Mouse (Mus musculus) A20 (cell line): ENCODE measurements around the gene Adgrg3.
A peak's percentile ranks its signal among the peaks of the same experiment; 100 is the strongest.

Source experiments
- DNase-seq: peaks from one replicate; pipeline ENCODE4 v3.0.0-alpha.2; 2011; ENCODE audit warnings: low read depth, low spot score

Gene Adgrg3

GRCm38 (mm10) chr8:94992996-94993724, 24.3 kb upstream of the Adgrg3 start:
- DNase-seq = no peak

DNA sequence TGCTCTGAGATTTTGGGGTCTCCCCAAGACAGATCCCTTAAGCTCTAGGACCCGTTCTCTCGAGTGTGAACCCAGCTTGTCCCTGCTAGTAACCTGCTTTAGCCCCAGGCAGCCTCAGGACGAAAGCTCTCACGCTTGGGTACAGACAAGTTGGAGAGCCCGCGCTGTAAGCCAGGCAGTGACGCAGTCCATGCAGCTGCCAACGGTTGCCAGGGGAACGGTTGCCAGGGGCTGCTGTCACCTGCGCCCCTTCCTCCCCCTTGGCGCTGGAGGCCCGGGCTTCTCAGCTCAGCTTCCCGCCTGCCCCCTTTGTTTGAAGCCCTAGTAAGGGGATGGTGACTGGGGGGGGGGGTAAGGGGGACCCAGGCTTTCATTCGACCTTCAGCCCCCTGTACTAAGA, 23.5 kb upstream of the Adgrg3 start:
- no peak for DNase-seq

DNA sequence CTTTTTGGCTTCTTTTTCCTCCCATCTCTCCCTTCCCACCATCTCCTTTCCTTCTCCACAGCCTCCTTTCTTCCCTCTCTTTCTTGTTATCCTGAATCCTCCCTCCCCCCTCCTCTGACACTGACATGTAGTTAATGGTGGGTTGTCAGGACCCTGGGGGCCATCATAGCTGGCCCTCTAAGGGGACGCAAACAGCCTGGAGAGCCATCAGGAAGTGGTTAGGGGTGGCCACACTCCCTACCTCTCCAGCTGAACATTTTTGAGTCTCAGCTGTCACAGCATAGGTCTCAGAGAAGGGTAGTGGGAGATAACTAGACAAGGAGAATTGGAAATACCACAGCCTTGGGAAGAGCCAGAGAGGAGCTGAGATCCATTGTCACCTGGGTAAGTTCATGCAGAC, 23.0 kb upstream of the Adgrg3 start:
- no peak for DNase-seq

DNA sequence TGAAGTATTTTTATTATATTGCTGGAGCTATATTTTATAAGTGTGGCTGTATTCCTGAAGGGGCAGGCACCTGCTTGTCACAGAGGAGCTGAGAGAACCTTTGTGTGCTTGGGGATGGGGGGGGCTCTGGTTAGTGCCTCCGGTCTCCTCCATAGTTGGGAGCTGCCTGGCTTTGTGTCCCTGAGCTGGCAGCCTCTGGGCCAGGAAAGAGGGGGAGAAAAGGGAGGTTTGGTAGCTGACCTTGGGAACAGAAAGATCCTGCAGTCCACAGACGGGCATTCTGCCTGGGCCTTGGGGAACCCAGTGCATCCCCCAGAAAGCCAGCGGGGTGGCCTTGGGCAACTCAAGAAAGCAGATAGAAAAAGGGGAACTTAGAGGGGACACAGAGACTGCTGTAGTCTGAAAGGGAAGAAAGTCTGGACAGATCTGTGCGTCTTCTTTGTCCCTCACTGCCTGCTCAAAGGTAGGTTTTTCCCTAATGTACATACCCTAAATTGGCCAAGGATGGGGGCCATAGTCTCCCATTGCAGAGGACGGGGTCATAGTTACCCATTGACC, 22.1 kb upstream of the Adgrg3 start:
- peak; percentile 15 for DNase-seq

GRCm38 (mm10) chr8:94996037-94996436, 21.5 kb upstream of the Adgrg3 start:
- no peak for DNase-seq

GRCm38 (mm10) chr8:94996899-94997856, 20.3 kb upstream of the Adgrg3 start:
- DNase-seq = no peak

DNA sequence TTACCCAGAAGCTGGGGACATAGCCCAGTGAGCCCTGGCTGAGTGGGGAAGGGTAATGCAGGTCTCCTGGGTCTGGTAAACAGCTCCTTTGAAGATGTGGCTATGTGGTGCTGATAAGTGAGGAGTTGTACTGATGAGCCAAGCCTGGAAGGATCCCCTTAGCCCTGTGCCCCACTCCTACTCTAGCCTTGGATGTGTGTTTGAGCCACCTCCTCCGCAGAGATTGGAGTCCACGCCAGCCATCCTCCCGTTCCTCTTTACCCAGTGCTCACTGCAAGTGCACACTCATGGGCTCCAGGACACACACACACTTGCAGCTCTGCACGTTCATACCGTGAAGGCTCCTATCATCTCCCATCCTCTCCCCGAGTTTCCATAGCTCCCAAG, 19.6 kb upstream of the Adgrg3 start:
- DNase-seq = no peak

DNA sequence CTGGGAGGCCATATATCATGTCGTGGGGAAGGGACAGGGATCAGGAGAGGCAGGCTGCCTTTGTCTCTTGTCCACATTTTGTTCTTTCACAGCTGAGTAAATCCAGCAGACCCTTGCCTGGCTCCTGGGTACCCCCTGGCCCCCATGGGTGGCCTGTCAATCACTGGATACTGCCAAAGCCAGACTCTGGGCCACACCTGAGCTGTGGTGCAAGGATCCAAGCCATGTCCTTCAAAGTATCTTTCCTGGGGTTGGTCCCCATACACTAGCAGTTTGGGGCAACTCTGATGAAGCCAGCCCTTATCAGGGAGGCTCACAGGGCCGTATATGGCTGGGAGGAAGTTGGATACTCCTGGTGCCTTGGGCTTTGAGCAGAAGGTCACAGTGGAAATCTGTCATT, 19.1 kb upstream of the Adgrg3 start:
- no peak for DNase-seq

DNA sequence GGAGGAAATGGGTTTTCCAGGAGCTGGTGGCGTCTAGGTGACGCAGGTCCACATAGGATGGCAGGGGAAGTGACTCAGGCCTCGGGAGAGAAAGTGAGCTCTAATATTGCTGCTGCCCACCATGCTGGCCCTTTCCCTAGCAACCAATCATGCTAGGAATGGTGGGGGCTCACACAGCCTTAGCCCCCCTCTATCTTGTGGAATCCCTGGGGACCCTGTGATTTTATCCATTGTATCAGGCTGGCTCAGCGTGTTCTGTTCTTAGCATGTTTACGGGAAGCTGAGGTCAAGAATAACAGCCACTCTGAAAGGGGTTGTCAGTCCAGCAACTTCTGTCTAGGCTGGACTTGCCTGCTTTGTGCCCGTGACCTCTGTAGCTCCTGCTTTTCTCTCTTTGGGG, 18.5 kb upstream of the Adgrg3 start:
- DNase-seq = no peak

GRCm38 (mm10) chr8:94999956-95000355, 17.5 kb upstream of the Adgrg3 start:
- no peak for DNase-seq

DNA sequence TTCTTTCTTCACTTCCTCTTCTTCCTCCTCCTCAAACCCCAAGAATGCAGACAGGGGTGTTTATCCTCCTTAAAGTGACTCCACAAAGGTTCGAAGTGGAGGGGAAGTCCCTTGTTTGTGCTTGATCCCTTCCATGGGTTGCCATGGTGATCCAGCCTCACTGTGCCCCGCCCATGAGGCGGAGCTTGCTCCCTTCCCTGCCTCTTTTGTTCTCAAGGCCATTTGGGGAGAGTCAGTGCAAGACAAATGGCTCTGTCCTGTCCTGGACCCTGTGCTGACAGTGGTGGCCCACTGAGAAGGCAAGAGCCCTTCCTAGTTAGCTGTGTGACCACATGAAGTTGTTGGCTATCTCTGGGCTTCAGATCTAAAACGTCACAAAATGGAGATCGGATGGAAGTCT, 16.8 kb upstream of the Adgrg3 start:
- DNase-seq = peak; percentile 35

DNA sequence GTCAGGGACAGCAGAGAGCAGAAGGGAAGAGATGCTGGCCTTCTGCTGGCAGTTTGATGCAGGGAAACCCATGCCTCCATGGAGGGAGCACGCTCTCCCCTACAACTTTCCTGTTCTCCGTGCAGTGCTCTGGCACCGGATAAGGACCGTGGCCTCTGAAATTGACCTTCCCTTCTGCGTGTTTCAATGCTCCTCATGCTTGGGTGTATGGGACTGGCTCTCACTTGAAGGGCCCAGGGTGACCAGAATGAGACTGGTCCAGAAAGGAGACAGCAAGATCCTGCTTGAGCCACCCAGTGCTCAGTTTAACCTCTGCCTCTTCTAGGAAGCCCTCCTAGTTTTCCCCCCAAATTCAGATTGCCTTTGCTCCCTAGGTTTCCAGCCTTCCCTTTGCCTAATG, 16.3 kb upstream of the Adgrg3 start:
- DNase-seq = no peak

DNA sequence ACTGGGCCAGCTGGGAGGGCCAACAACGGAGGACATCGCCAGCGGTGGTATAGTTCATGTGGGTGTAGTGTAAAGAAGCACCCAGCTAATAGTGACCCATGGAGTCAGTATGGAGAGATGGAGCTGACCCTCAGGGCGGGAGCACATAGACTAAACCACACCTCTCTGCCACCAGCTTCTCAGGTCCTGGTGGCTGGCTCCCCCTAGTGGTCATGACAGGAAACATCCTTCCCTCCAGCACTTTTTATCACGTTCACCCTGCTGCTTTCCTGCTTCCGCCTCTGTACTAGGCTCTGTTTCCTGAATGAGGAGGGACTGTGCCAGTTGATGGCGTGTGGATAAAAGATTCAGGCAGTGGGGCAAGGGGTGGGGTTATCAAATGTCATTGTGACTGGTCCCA, 15.8 kb upstream of the Adgrg3 start:
- DNase-seq = peak; percentile 80

- no peak for DNase-seq
Observed at GRCm38 (mm10) chr8:95002089-95002655, 15.3 kb upstream of the Adgrg3 start.

DNA sequence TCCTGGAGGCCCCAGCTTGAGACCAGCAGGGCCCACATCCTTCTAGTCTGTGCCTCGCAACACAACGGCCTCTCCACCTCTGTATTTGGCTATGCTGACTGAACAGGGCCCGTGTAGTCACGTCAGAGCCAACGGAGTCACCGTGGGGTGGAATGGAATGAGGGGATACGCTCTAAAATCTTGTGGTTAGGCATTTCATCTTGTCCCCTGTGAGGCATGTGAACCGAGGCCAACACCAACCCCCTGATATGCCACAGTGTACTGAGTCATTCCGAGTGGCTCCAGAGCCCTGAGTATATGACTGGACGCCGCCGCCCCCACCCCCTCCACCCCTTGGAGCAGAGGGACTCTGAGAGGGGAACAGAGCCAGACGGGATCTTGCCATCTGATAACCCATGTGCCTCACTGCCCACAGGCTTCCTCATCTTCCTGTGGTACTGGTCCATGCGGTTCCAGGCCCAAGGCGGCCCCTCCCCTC, 5.0 kb upstream of the Adgrg3 start:
- DNase-seq = no peak

DNA sequence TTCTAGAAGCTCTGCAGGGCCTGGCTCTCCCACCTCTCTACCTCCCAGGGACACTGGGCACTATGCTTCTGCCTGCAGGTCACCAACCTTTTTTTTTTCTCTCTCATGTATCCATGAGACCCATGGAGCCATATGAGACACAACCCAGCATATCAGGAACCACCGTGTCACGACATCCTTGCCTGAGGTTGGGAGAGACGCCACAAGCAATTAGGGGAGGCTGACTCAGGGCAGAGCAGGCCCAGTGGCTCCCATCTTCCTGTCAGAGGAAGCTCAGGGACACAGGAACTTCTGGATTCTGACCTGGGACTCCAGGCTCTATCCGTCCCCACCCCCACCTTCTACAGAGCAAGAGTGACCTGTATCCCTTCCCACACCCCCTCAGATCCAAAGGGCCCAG, 1.6 kb upstream of the Adgrg3 start:
- no peak for DNase-seq

DNA sequence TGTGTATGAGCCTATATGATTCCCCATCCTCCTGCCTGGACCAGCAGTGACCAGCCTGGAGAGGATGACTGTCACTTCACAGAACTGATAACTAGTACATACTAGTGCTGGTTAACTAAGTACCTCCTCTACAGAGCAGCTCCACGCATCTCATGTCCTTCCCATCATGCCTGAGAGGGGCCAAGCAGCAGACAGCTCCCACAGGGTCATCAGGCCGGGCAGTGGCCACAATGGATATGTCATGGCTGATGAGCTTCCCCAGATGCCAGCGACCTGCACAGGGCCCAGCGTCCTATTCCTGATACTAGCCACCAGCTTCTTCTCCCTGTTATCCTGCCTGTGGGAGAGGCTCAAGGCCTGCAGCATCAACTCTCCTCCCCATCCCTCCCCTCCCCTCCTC, 808 bp upstream of the Adgrg3 start:
- DNase-seq = no peak

- DNase-seq = no peak
Observed at GRCm38 (mm10) chr8:95017969-95018635, 610 bp downstream of the Adgrg3 start.

DNA sequence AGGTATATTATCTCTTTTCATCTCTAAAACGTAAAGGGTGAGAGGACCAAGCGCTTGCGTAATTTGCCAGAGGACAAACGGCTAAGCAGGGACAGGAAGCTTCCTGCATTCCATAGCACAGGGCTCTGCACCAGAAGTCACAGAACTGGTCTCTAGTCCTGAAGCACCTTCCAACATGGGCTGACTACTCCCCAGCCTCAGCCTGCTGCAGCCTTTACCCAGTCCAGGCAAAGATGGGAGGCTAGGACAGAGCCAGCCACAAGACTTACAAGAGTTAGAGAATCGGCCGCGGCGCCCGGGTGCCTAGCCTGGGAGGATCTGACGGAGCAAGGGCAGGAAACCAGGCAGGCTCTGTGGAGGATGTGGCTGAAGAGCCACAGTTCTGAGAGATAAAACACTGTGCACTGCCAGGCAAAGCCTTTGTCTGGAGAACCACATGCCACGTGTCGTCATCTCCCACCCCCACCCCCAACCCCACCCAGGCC, 2.8 kb downstream of the Adgrg3 start:
- DNase-seq = no peak

- no peak for DNase-seq
Observed at GRCm38 (mm10) chr8:95020821-95021220, 3.3 kb downstream of the Adgrg3 start.

- DNase-seq = no peak
Observed at GRCm38 (mm10) chr8:95023201-95023600, 5.7 kb downstream of the Adgrg3 start.
